In genomic region chr7:97071512-97071911, GRCm38 (mm10) we compare ENCODE assay signal across 24 mouse cellular contexts.
"Had no signal": no experiment of that assay in that cellular context is flagged by ENCODE, and none has a peak within 500 bp of the region (broad histone marks: within the 10 kb centered on the region; RNA-seq: fewer than 3 reads in every experiment).

No protein-coding gene starts in this region.

- DNase-seq: gastrocnemius, adult 2 months; gastrocnemius, postnatal 10 days; gastrocnemius, postnatal 25 days; heart, adult 2 months; heart, postnatal 10 days; heart, postnatal 4 days; kidney, adult 18-20 months; kidney, adult 8-10 months; kidney, postnatal 14 days; kidney, postnatal 36 days had no signal

- H3K27ac ChIP-seq: gastrocnemius, adult 2 months; heart, adult 2 months; hindbrain, embryonic 10.5 days; hindbrain, embryonic 12.5 days; hindbrain, embryonic 14.5 days; intestine, embryonic 15.5 days; kidney, embryonic 15.5 days; kidney, postnatal 0 days; layer of hippocampus, adult 2 months; left cerebral cortex, adult 2 months; limb, embryonic 10.5 days; limb, embryonic 12.5 days had no signal

- H3K36me3 ChIP-seq: hindbrain, embryonic 10.5 days; hindbrain, embryonic 12.5 days; intestine, embryonic 15.5 days; kidney, embryonic 15.5 days; limb, embryonic 10.5 days; limb, embryonic 12.5 days had no signal

- ATAC-seq: forebrain, embryonic 16.5 days; hindbrain, embryonic 16.5 days; inflammation-experienced regulatory T-cells, adult 6 months; intestine, embryonic 15.5 days had no signal

- H3K4me1 ChIP-seq: hindbrain, embryonic 10.5 days; hindbrain, embryonic 12.5 days; intestine, embryonic 15.5 days; limb, embryonic 12.5 days had no signal

- H3K9me3 ChIP-seq: hindbrain, embryonic 10.5 days; hindbrain, embryonic 12.5 days; intestine, embryonic 15.5 days; kidney, embryonic 15.5 days; limb, embryonic 10.5 days; limb, embryonic 12.5 days had no signal

- H3K27me3 ChIP-seq: hindbrain, embryonic 12.5 days; intestine, embryonic 15.5 days; kidney, embryonic 15.5 days; limb, embryonic 12.5 days had no signal

- H3K4me2 ChIP-seq: heart, embryonic 11.5 days; hindbrain, embryonic 12.5 days; hindbrain, embryonic 14.5 days; intestine, embryonic 15.5 days; kidney, embryonic 15.5 days; limb, embryonic 12.5 days had no signal

- H3K9ac ChIP-seq: hindbrain, embryonic 12.5 days; hindbrain, embryonic 14.5 days; intestine, embryonic 15.5 days; kidney, embryonic 15.5 days; limb, embryonic 12.5 days had no signal

- H3K4me3 ChIP-seq: gastrocnemius, adult 2 months; heart, adult 2 months; hindbrain, embryonic 10.5 days; hindbrain, embryonic 12.5 days; intestine, embryonic 15.5 days; kidney, embryonic 15.5 days; layer of hippocampus, adult 2 months; left cerebral cortex, adult 2 months; limb, embryonic 10.5 days; limb, embryonic 12.5 days had no signal
